Mouse (Mus musculus): ENCODE data around the gene Sowahd. TPM values are rescaled to one million over a fixed set of nuclear protein-coding genes. Genes with fewer than 3 reads are reported as not detected.
"Not testable (repeated sequence)": the region's sequence is repeated elsewhere in the genome, so short reads cannot be mapped to it uniquely, and the experiment has no call there.

The Sowahd gene
- total RNA-seq (2017) = not detected in 2 replicates

GRCm38 (mm10) chrX:37048066-37048889, at the start of gene Sowahd:
Gene Sowahd, plus strand, starts transcription at chrX:37048845.
- ATAC-seq (ENCODE audit: extremely low read depth, insufficient number of reproducible peaks, low FRiP score, poor library complexity, severe bottlenecking) = no peak

GRCm38 (mm10) chrX:37013870-37014269, 34.8 kb upstream of the Sowahd start:
- ATAC-seq (ENCODE audit: extremely low read depth, insufficient number of reproducible peaks, low FRiP score, poor library complexity, severe bottlenecking) = no peak

- no peak for ATAC-seq (ENCODE audit: extremely low read depth, insufficient number of reproducible peaks, low FRiP score, poor library complexity, severe bottlenecking)
Measured at GRCm38 (mm10) chrX:37018150-37018654, 30.4 kb upstream of the Sowahd start.

- no peak for ATAC-seq (ENCODE audit: extremely low read depth, insufficient number of reproducible peaks, low FRiP score, poor library complexity, severe bottlenecking)
Measured at GRCm38 (mm10) chrX:37019045-37019444, 29.6 kb upstream of the Sowahd start.

GRCm38 (mm10) chrX:37022690-37023089, 26.0 kb upstream of the Sowahd start:
- peak; percentile 58; the same call in 1 of the 2 replicates for ATAC-seq (ENCODE audit: extremely low read depth, insufficient number of reproducible peaks, low FRiP score, poor library complexity, severe bottlenecking)

GRCm38 (mm10) chrX:37023652-37024309, 24.9 kb upstream of the Sowahd start:
- no peak for ATAC-seq (ENCODE audit: extremely low read depth, insufficient number of reproducible peaks, low FRiP score, poor library complexity, severe bottlenecking)

- ATAC-seq (ENCODE audit: extremely low read depth, insufficient number of reproducible peaks, low FRiP score, poor library complexity, severe bottlenecking) = no peak
Measured at GRCm38 (mm10) chrX:37028378-37028777, 20.3 kb upstream of the Sowahd start.

- no peak for ATAC-seq (ENCODE audit: extremely low read depth, insufficient number of reproducible peaks, low FRiP score, poor library complexity, severe bottlenecking)
Measured at GRCm38 (mm10) chrX:37042726-37043125, 5.9 kb upstream of the Sowahd start.

- ATAC-seq (ENCODE audit: extremely low read depth, insufficient number of reproducible peaks, low FRiP score, poor library complexity, severe bottlenecking) = no peak
Measured at GRCm38 (mm10) chrX:37048890-37049823, 512 bp downstream of the Sowahd start.

- ATAC-seq (ENCODE audit: extremely low read depth, insufficient number of reproducible peaks, low FRiP score, poor library complexity, severe bottlenecking) = no peak
Measured at GRCm38 (mm10) chrX:37063902-37064301, 15.3 kb downstream of the Sowahd start.

GRCm38 (mm10) chrX:37067299-37067698, 18.7 kb downstream of the Sowahd start:
- ATAC-seq (ENCODE audit: extremely low read depth, insufficient number of reproducible peaks, low FRiP score, poor library complexity, severe bottlenecking) = no peak

GRCm38 (mm10) chrX:37068766-37069165, 20.1 kb downstream of the Sowahd start:
- ATAC-seq (ENCODE audit: extremely low read depth, insufficient number of reproducible peaks, low FRiP score, poor library complexity, severe bottlenecking) = no peak

- peak; percentile 60; the same call in 1 of the 2 replicates for ATAC-seq (ENCODE audit: extremely low read depth, insufficient number of reproducible peaks, low FRiP score, poor library complexity, severe bottlenecking)
Measured at GRCm38 (mm10) chrX:37074262-37074892, 25.7 kb downstream of the Sowahd start.

- no peak for ATAC-seq (ENCODE audit: extremely low read depth, insufficient number of reproducible peaks, low FRiP score, poor library complexity, severe bottlenecking)
Measured at GRCm38 (mm10) chrX:37076651-37077050, 28.0 kb downstream of the Sowahd start.

GRCm38 (mm10) chrX:37080345-37080744, 31.7 kb downstream of the Sowahd start:
- ATAC-seq (ENCODE audit: extremely low read depth, insufficient number of reproducible peaks, low FRiP score, poor library complexity, severe bottlenecking) = not testable (repeated sequence)

- ATAC-seq (ENCODE audit: extremely low read depth, insufficient number of reproducible peaks, low FRiP score, poor library complexity, severe bottlenecking) = no peak
Measured at GRCm38 (mm10) chrX:37081194-37081593, 32.5 kb downstream of the Sowahd start.

GRCm38 (mm10) chrX:37084318-37084926, 35.8 kb downstream of the Sowahd start:
- no peak for ATAC-seq (ENCODE audit: extremely low read depth, insufficient number of reproducible peaks, low FRiP score, poor library complexity, severe bottlenecking)

All from neutrophil, adult 5-6 weeks (primary cell).